Mouse (Mus musculus) spleen, adult 2 months (tissue): ENCODE measurements around the gene Zmynd8. TPM values are rescaled to one million over a fixed set of nuclear protein-coding genes. Genes with fewer than 3 reads are reported as not detected.
"Not testable (repeated sequence)": the region's sequence is repeated elsewhere in the genome, so short reads cannot be mapped to it uniquely, and the experiment has no call there.

Experiments used
- DNase-seq, 2 experiments: peaks; one replicate each; pipeline versions ENCODE4 v3.0.0 to v3.0.0-alpha.2; 2012 to 2021; ENCODE audit warnings: low spot score in 2 of 2, low read depth in 1 of 2
- H3K27ac ChIP-seq: fragments of 200-500 bp; 2 replicates; pipeline ENCODE4 v1.5.1; 2012; ENCODE audit warnings: low read length, inconsistent platforms; ENCODE audit not compliant: insufficient read depth
- H3K27me3 ChIP-seq: fragments of 200-500 bp; 2 replicates; pipeline ENCODE4 v1.6.1; 2012; ENCODE audit warnings: mild to moderate bottlenecking, moderate library complexity, low read length, inconsistent platforms; ENCODE audit not compliant: control insufficient read depth, insufficient read depth
- H3K36me3 ChIP-seq: fragments of 200-500 bp; 2 replicates; pipeline ENCODE4 v1.6.1; 2012; ENCODE audit warnings: mild to moderate bottlenecking, low read length, inconsistent platforms; ENCODE audit not compliant: control insufficient read depth, insufficient read depth
- H3K4me1 ChIP-seq: fragments of 200-500 bp; 2 replicates; pipeline ENCODE4 v1.6.1; 2011; ENCODE audit warnings: inconsistent platforms; ENCODE audit not compliant: control insufficient read depth, insufficient read depth, insufficient read length
- H3K4me3 ChIP-seq: fragments of 200-500 bp; 2 replicates; pipeline ENCODE4 v1.5.1; 2011; ENCODE audit warnings: mild to moderate bottlenecking, inconsistent platforms; ENCODE audit not compliant: insufficient read depth, insufficient read length; ENCODE audit errors: extremely low read depth
- CTCF ChIP-seq: fragments of 200-500 bp; IDR thresholded peaks from 2 replicates; pipeline ENCODE4 v1.5.1; 2011; ENCODE audit warnings: mild to moderate bottlenecking, inconsistent platforms; ENCODE audit not compliant: insufficient read depth, insufficient read length, insufficient replicate concordance; ENCODE audit errors: extremely low read depth
- POLR2A ChIP-seq: fragments of 200-500 bp; IDR thresholded peaks from 2 replicates; pipeline ENCODE4 v1.6.1; 2011; ENCODE audit warnings: low read depth, low read length, inconsistent platforms
- WGBS: fragments of 180-500 bp; shearing (Covaris S2); methylation state at CpG from one replicate; pipeline ENCODE4 v1.1.7; 2018; 5-methylcytosine and 5-hydroxymethylcytosine counted together
- polyA plus RNA-seq: library from polyadenylated mRNA; depleted of rRNA; stranded (reverse); fragments of >200 nt; gene quantifications from 2 replicates; pipeline ENCODE4 v1.2.3, GENCODE M21; 2012

Zmynd8 gene
- polyA plus RNA-seq, 1 experiment, result 25.0 TPM

GRCm38 (mm10) chr2:165811536-165811935, 87.3 kb downstream of the Zmynd8 start:
- DNase-seq, result peak in 1 of 2 experiments; percentile 54
- H3K27me3 ChIP-seq, result no peaks in the 10 kb centered on the region
- no peaks in the 10 kb centered on the region for H3K4me1 ChIP-seq
- no peak overlapping the region for H3K4me3 ChIP-seq
- WGBS, result 82% methylated on average over 5 of the region's 5 CpGs
- no peak overlapping the region for H3K27ac ChIP-seq
- peaks cover 50% of the 10 kb centered on the region for H3K36me3 ChIP-seq
- no peak for TF ChIP-seq POLR2A
- TF ChIP-seq CTCF, result peak; percentile 12; the same call in 1 of the 2 replicates

GRCm38 (mm10) chr2:165809901-165810477, 88.8 kb downstream of the Zmynd8 start:
- no peaks in the 10 kb centered on the region for H3K4me1 ChIP-seq
- TF ChIP-seq POLR2A (no peak), CTCF (no peak)
- H3K4me3 ChIP-seq, result no peak overlapping the region
- no peak overlapping the region for H3K27ac ChIP-seq
- no peaks in the 10 kb centered on the region for H3K27me3 ChIP-seq
- DNase-seq, result no peak
- 98% methylated on average over 5 of the region's 5 CpGs for WGBS
- H3K36me3 ChIP-seq, result peaks cover 59% of the 10 kb centered on the region

GRCm38 (mm10) chr2:165809091-165809490, 89.7 kb downstream of the Zmynd8 start:
- no peak for TF ChIP-seq POLR2A
- no peak for TF ChIP-seq CTCF
- no peak overlapping the region for H3K4me3 ChIP-seq
- DNase-seq, result no peak
- H3K4me1 ChIP-seq, result no peaks in the 10 kb centered on the region
- WGBS, result 90% methylated on average over 5 of the region's 5 CpGs
- H3K27ac ChIP-seq, result no peak overlapping the region
- peaks cover 59% of the 10 kb centered on the region for H3K36me3 ChIP-seq
- no peaks in the 10 kb centered on the region for H3K27me3 ChIP-seq

- Histone ChIP-seq H3K36me3 (peaks cover 57% of the 10 kb centered on the region), H3K27ac (no peak overlapping the region), H3K4me3 (no peak overlapping the region), H3K27me3 (no peaks in the 10 kb centered on the region), H3K4me1 (no peaks in the 10 kb centered on the region)
- no peak for DNase-seq
- 96% methylated on average over 12 of the region's 12 CpGs for WGBS
- TF ChIP-seq CTCF, result no peak
- TF ChIP-seq POLR2A, result no peak
Observed at GRCm38 (mm10) chr2:165808179-165808975, 90.4 kb downstream of the Zmynd8 start.

- H3K27ac ChIP-seq, DNase-seq, H3K4me1 ChIP-seq, H3K27me3 ChIP-seq, H3K4me3 ChIP-seq: not testable (repeated sequence)
- peaks cover 42% of the 10 kb centered on the region for H3K36me3 ChIP-seq
- 97% methylated on average over 3 of the region's 3 CpGs for WGBS
Observed at GRCm38 (mm10) chr2:165800174-165800573, 98.6 kb downstream of the Zmynd8 start.

- Histone ChIP-seq H3K36me3 (peaks cover 36% of the 10 kb centered on the region), H3K4me3 (no peak overlapping the region), H3K27me3 (no peaks in the 10 kb centered on the region), H3K4me1 (peaks cover 3% of the 10 kb centered on the region; the same call in 1 of the 2 replicates), H3K27ac (no peak overlapping the region)
- no peak for DNase-seq
- WGBS, result 89% methylated on average over 8 of the region's 8 CpGs
- TF ChIP-seq POLR2A (no peak), CTCF (no peak)
Observed at GRCm38 (mm10) chr2:165797876-165798275, 100.9 kb downstream of the Zmynd8 start.

GRCm38 (mm10) chr2:165793283-165793638, 105.6 kb downstream of the Zmynd8 start:
- Histone ChIP-seq H3K36me3 (peaks cover 50% of the 10 kb centered on the region), H3K4me1 (peaks cover 10% of the 10 kb centered on the region; the same call in 1 of the 2 replicates), H3K27me3 (no peaks in the 10 kb centered on the region), H3K27ac (peak overlapping the region; percentile 65), H3K4me3 (no peak overlapping the region)
- no peak for TF ChIP-seq POLR2A
- no peak for TF ChIP-seq CTCF
- 6% methylated on average over 3 of the region's 3 CpGs for WGBS
- DNase-seq, result peak in 1 of 2 experiments; percentile 49
